Mouse (Mus musculus) liver, adult 2 months (tissue): ENCODE results near the gene Adamts13. TPM values are rescaled to one million over a fixed set of nuclear protein-coding genes. Genes with fewer than 3 reads are reported as not detected.
A peak's percentile ranks its signal among the peaks of the same experiment; 100 is the strongest.

Source experiments
- DNase-seq: peaks from one replicate; pipeline ENCODE4 v3.0.0-alpha.2; 2011; ENCODE audit warnings: low read depth, low spot score; ENCODE audit errors: extremely low read depth
- H3K27ac ChIP-seq: fragments of 200-500 bp; replicated peaks from 2 replicates; pipeline ENCODE4 v1.5.1; 2012; ENCODE audit warnings: low read depth, mild to moderate bottlenecking, control low read depth, inconsistent platforms, low read length; ENCODE audit not compliant: insufficient read depth
- H3K27me3 ChIP-seq: fragments of 200-500 bp; 2 replicates; pipeline ENCODE4 v1.6.1; 2012; ENCODE audit warnings: mild to moderate bottlenecking, moderate library complexity, low read length, inconsistent platforms; ENCODE audit not compliant: control insufficient read depth, insufficient read depth
- H3K36me3 ChIP-seq: fragments of 200-500 bp; 2 replicates; pipeline ENCODE4 v1.6.1; 2012; ENCODE audit warnings: low read length, inconsistent platforms; ENCODE audit not compliant: control insufficient read depth, insufficient read depth
- H3K4me1 ChIP-seq: fragments of 200-500 bp; 2 replicates; pipeline ENCODE4 v1.6.1; 2011; ENCODE audit warnings: low read length; ENCODE audit not compliant: control insufficient read depth, insufficient read depth
- H3K4me3 ChIP-seq: fragments of 200-500 bp; 2 replicates; pipeline ENCODE4 v1.5.1; 2011; ENCODE audit warnings: low read depth, mild to moderate bottlenecking, control low read depth, low read length, moderate library complexity; ENCODE audit not compliant: insufficient read depth
- H3K79me2 ChIP-seq: fragments of 200-500 bp; 2 replicates; pipeline ENCODE4 v1.6.1; 2012; ENCODE audit warnings: inconsistent platforms, mild to moderate bottlenecking, low read length, moderate library complexity; ENCODE audit not compliant: control insufficient read depth, insufficient read depth
- H3K9ac ChIP-seq: fragments of 200-500 bp; 2 replicates; pipeline ENCODE4 v1.6.1; 2012; ENCODE audit warnings: low read depth, mild to moderate bottlenecking, control low read depth, inconsistent platforms, low read length
- CTCF ChIP-seq: fragments of 200-500 bp; IDR thresholded peaks from 2 replicates; pipeline ENCODE4 v1.5.1; 2011; ENCODE audit warnings: low read depth, low read length, control low read depth
- POLR2A ChIP-seq: fragments of 200-500 bp; IDR thresholded peaks from 2 replicates; pipeline ENCODE4 v1.6.1; 2011; ENCODE audit warnings: low read length, control low read depth; ENCODE audit not compliant: insufficient read depth; ENCODE audit errors: extremely low read depth
- WGBS: fragments of 180-500 bp; shearing (Covaris S2); methylation state at CpG from one replicate; pipeline ENCODE4 v1.1.7; 2018; 5-methylcytosine and 5-hydroxymethylcytosine counted together
- polyA plus RNA-seq: library from polyadenylated mRNA; depleted of rRNA; stranded (reverse); fragments of >200 nt; gene quantifications from 2 replicates; pipeline ENCODE4 v1.2.3, GENCODE M21; 2012
- total RNA-seq: library from RNA; depleted of rRNA; stranded (reverse); fragments of >200 nt; gene quantifications from 2 replicates; pipeline ENCODE4 v1.2.3, GENCODE M21; 2014

Gene Adamts13
- total and polyA plus RNA-seq, 2 experiments: 5.6 to 11.2 TPM

DNA sequence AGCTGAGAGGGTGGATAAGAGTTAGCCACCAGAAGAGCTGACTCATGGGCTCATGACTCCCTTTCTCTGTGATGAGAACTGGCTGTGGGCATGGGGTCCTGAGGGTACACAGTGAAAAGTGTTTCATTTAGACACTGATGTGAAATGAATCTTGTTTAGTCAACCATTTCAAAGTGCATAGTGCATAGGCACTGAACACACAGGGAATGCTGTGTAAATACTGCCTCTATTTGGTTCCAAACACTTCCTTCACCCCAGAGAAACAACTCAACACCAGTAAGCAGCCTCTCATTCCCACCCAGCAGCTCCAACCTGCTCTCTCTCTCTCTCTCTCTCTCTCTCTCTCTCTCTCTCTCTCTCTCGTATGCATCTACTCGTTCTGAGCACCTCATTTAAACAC, 11.0 kb downstream of the Adamts13 start:
- TF ChIP-seq CTCF (no peak), POLR2A (no peak)
- Histone ChIP-seq H3K27ac (no peak overlapping the region), H3K27me3 (no peaks in the 10 kb centered on the region), H3K79me2 (no peaks in the 10 kb centered on the region), H3K9ac (no peak overlapping the region), H3K36me3 (no peaks in the 10 kb centered on the region), H3K4me3 (no peak overlapping the region), H3K4me1 (peaks cover 9% of the 10 kb centered on the region)
- DNase-seq: peak; percentile 66
- WGBS: 20% methylated on average over 2 of the region's 2 CpGs

DNA sequence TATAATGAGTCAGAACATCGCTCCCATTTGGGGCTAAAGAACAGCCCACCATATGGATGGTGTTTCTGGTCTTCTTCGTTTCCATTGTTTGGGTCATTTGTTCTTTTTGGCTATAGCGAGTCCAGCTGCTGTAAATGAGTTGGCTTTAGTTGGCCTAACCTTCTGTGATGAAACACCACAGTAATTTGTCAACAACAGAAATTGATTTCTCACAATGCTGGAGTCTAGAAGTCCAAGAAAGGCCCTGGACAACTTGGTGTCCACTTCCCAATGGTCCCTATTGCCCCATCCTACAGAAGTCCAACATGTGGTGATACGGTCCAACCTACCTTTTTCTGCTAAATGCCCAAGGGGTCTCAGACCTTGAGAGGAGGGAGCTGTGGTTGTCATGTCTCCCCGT, 11.4 kb downstream of the Adamts13 start:
- H3K79me2 ChIP-seq: no peaks in the 10 kb centered on the region
- WGBS: 33% methylated on average over 5 of the region's 5 CpGs
- no peak overlapping the region for H3K9ac ChIP-seq
- peak; percentile 85 for DNase-seq
- TF ChIP-seq CTCF (no peak), POLR2A (no peak)
- H3K27ac ChIP-seq: no peak overlapping the region
- H3K4me3 ChIP-seq: no peak overlapping the region
- no peaks in the 10 kb centered on the region for H3K36me3 ChIP-seq
- H3K27me3 ChIP-seq: no peaks in the 10 kb centered on the region
- H3K4me1 ChIP-seq: peaks cover 9% of the 10 kb centered on the region

DNA sequence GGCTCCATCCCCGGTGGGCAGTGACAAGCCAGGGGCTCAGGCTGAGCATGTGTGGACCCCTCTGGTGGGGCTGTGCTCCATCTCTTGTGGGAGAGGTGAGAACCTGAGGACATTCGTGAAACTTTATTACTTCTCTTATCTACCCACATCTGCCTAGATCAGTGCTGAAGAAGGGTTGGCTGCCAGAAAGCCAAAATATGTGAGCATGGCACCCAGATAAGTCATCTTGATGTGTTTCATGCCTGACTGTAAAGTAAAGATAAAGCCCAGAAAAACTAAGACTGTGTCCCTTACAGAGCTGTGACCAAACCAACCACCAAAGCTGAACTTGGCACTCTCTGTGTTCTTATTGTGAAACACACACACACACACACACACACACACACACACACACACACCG, 20.7 kb downstream of the Adamts13 start:
- Histone ChIP-seq H3K27ac (no peak overlapping the region), H3K36me3 (no peaks in the 10 kb centered on the region), H3K9ac (no peak overlapping the region), H3K4me3 (no peak overlapping the region), H3K79me2 (no peaks in the 10 kb centered on the region), H3K4me1 (no peaks in the 10 kb centered on the region), H3K27me3 (no peaks in the 10 kb centered on the region)
- WGBS: 83% methylated on average over 3 of the region's 3 CpGs
- no peak for DNase-seq
- TF ChIP-seq CTCF: no peak
- no peak for TF ChIP-seq POLR2A

DNA sequence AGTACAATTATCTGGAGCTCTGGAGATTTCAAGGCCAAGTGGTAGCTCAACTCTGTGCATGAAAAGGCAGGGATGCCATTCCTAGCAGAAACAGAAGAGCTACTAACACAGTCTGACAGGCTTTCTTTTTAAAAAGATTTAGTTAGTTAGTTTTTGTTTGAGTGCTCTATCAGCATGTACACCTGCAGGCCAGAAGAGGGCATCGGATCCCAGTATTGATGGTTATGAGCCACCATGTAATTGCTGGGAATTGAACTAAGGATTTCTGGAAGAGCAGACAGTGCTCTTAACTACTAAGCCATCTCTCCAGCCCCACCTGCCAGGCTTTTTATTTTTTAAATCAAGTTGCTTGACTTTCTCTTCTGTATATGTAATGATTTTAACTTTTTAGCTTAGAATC, 24.3 kb downstream of the Adamts13 start:
- no peaks in the 10 kb centered on the region for H3K27me3 ChIP-seq
- 78% methylated on average over 1 of the region's 1 CpGs for WGBS

DNA sequence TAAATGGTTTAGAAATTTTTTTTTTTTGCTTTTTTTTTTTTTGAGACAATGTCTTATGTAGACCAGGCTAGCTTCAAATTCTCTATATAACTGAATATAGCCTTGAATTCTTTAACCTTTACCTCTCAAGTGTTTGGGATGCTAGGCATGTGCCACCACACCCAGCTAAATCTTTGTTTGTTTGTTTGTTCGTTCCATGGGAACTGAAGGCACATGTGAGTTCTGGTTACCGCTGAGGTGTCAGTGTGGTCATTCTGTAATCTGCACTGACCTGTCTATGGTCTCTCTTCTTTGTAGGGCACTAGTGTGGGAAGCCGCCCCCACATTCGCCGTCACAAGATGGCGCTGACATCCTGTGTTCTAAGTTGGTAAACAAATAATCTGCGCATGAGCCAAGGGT, 24.8 kb downstream of the Adamts13 start:
- H3K9ac ChIP-seq: no peak overlapping the region
- TF ChIP-seq CTCF (no peak), POLR2A (no peak)
- DNase-seq: no peak
- H3K4me3 ChIP-seq: no peak overlapping the region
- H3K79me2 ChIP-seq: no peaks in the 10 kb centered on the region
- H3K36me3 ChIP-seq: no peaks in the 10 kb centered on the region
- WGBS: 77% methylated on average over 7 of the region's 7 CpGs
- no peaks in the 10 kb centered on the region for H3K4me1 ChIP-seq
- no peaks in the 10 kb centered on the region for H3K27me3 ChIP-seq
- no peak overlapping the region for H3K27ac ChIP-seq

More for the DNA sequence above, 24.3 kb downstream of the Adamts13 start:
- Histone ChIP-seq H3K79me2 (no peaks in the 10 kb centered on the region), H3K4me3 (no peak overlapping the region), H3K27ac (no peak overlapping the region), H3K36me3 (no peaks in the 10 kb centered on the region), H3K4me1 (no peaks in the 10 kb centered on the region), H3K9ac (no peak overlapping the region)
- DNase-seq: no peak
- TF ChIP-seq POLR2A: no peak
- peak; percentile 20; the same call in 1 of the 2 replicates for TF ChIP-seq CTCF

DNA sequence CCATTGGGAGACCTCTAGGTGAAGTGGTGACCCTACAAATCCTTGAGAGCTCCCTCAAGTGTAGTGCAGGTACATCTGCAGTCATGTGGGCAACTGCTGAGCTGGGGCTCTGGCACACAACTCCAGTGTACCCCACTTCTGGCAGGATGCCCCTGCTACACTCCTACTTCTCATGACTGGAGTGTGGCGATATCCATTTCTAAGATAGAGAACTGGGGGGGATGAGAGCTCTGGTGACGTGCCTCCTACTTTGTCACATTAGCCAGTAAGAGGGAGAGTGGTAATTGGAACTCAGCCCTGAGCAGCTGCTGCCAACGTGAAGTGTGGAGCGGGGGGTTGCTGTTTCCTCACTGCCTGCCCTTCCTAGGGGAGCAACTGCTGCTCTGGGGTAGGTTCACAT, 33.0 kb downstream of the Adamts13 start:
- no peaks in the 10 kb centered on the region for H3K27me3 ChIP-seq
- 0 out of 2 replicates have a peak, but pooled peaks cover under 1% of the 10 kb centered on the region for H3K79me2 ChIP-seq
- no peaks in the 10 kb centered on the region for H3K36me3 ChIP-seq
- H3K9ac ChIP-seq: no peak overlapping the region
- no peak for DNase-seq
- no peak overlapping the region for H3K4me3 ChIP-seq
- peaks cover 10% of the 10 kb centered on the region; the same call in 1 of the 2 replicates for H3K4me1 ChIP-seq
- TF ChIP-seq CTCF: no peak
- TF ChIP-seq POLR2A: no peak
- no peak overlapping the region for H3K27ac ChIP-seq
- 88% methylated on average over 4 of the region's 4 CpGs for WGBS
